Mouse (Mus musculus): ENCODE data around the gene Tnr.
A peak's percentile ranks its signal among the peaks of the same experiment; 100 is the strongest.

The Tnr gene

DNA sequence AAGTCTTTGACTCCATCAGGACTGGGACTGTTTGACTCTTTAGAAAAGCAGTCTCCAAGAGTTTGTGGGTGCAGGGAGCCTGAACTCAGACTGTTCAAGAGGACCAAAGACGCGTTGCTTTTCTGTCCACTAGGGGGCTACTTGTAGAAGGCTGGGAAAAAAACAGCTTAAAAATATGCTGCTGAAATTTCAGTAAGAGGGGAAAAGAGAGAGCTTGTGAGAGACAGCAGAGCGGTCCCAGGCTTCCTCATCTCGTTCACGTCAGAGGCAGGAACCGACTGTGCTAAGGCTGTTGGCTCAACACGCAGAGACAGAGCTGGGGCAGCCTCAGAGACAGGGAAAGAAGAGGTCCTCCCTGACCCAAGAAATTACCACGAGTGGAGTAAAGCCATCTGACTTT lies at the start of gene Tnr:
Gene Tnr, plus strand, starts transcription at position 192 of the 400 bp plus-strand sequence.
- DNase-seq (ENCODE audit: low spot score in 2 of 2): no peak

DNA sequence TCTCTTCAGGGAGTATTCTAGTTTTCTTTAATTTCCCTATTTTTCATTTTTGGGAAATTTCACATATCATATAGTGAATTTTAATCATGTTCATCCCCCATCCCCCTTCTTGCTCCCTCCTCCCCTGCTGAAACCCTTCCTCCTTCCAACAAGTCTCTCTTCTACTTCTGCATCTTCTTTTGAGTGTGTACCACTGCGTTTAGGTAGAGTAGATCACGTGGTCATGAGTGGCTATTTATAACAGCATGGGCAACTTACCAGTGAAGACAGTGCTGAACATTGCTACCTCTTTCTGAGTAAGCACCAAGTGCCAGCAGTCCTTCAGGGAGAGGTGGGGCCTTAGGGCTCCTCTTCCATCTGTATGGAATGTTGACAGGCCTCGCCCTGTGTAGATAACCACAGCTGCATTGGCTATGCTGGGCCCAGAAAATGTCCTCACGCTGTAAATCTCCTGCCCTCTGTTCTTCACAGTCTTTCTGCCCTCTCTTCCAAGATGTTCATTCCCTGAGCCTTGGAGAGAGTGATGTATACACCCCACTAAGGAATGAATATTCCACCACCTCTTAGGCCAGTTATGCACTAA lies 33.6 kb upstream of the Tnr start:
- DNase-seq (ENCODE audit: low spot score in 2 of 2): peak in 1 of 2 experiments; percentile 7

DNA sequence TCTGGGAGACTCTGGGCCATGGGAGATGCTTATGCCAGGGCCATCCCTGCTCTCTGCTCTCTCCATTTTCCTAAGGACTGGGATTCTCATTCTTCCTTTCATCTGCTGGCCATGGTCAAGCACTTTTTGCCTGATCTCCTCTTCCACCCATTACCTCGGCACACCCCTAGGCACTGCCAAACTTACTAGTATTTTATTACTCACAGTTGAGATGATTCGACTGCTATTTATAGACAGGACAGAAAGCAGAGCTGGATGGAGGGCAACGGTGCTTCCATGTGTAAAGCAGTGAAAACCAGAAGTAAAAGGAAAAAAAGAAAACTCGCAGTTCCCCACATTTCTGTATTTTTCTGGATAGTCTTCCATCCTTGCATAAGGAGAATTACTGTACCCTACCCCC lies 31.0 kb upstream of the Tnr start:
- no peak for DNase-seq (ENCODE audit: low spot score in 2 of 2)

DNA sequence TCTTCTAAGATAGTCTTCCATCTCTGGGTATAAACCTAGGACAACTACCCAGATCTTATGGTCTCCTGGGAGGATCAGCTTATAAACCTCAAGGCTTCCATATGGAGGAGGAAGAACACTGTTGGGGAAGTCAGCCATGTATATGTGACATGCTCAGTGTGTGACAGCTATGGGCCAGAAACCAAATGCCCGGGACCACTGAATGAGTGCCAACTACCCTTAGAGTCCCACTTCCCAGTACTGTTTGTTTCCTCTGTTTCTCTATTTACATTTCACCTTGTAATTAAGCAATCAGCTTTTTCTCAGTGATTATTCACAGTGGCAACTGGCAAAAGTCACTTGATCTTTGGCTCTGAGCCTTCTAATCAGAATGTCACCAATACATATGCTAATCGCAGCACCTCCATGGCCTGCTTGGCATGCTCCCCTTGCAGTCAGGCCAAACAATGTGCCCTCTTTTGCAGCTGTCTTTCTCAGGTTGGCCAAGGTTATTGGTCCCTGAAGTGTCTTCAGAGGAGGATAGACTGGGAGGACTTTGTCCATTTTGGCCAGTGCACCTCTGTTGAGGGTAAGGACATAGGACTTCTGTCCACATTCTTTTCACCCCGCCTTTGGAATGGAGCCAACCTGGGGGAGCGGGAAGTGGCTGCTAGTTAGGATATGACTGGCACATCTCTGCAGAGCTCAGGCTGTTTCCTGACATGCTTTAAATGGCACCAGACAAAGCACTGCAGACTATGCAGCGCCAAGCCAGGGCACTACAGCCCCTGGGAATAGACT lies 29.7 kb upstream of the Tnr start:
- DNase-seq (ENCODE audit: low spot score in 2 of 2): no peak

DNA sequence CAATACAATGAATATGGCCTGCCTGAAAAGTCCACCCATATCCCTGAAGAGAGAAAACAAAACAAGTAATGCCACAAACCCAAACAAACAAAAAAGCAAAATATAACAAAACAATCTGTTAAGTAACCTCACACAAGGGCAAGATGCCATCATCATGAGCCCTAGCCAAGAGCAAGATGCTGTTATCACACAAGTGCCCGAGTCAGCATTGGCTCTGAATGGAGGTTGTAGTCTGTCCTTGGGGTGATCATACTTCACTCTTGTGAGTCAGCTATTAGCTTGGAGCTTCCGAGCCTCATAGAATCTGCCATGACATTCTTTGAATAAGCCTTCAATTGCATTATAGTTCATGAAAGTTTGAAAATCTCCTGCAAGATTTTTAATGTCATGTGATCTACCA lies 25.3 kb upstream of the Tnr start:
- no peak for DNase-seq (ENCODE audit: low spot score in 2 of 2)

DNA sequence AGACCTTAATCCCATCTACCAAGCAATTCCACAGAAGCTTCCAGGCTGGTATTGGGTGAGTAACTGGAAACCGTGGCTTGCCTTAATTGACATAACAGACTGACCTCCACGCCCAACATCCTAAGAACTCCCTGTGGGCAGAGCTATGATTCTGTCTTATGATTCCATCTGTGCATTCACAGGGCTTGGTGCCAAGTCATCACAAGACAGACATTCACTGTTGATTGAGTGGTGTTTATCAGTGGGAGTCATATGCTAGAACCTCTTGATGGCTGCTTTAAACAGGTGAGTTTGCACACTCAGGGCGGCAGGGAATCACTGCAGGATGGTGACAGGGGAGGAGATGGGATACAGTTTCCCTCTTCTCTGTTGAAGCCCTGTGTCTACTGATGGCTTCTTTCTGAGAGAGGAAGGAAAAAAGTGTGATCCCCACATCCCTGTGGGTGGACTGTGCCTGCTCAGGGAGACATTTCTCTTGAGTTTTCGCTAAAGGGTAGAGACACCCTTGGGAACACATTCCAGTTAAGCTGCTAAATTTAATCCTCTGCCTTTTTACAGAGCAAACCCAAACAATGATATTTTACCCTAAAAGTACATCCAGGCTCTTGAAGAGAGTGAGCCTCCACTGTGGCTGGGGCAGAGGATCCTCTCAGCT lies 23.6 kb upstream of the Tnr start:
- DNase-seq (ENCODE audit: low spot score in 2 of 2): no peak

DNA sequence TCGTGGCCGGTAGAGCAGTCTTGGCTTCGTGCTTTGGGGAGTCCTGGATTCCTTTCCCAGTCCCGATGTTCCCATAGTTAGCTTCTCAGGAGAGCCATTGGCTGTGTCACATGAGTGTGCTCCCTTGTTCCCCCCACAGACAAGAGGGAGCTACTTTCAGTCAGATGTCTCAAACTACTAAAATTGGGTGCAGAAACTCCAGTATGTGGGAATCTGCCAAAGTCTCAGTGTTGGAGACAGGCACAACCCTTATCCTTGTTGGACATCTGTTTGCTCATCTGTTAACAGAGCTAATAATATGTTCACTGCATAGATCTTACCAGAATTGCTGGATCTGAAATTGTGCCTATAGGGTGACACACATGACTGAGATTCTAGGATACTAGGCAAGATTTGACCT lies 21.7 kb upstream of the Tnr start:
- DNase-seq (ENCODE audit: low spot score in 2 of 2): no peak

DNA sequence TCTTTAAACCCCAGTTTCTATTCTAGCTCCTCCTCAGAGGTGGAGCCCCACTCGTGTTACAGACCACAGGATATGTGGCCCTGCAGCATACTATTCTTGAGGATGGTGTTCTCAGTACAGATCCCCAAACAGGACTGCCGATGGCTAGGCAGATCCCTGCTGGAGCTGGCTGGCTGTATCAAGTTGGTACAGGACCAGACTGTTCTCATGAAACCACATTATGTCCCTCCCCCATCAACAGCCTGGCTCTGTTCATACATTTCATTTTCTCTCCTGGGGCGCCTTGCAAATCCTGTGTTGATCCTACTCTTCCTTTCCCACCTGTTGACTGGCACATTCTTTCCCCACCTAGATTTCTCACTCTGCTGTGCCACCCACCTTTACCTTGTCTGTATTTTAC lies 12.9 kb upstream of the Tnr start:
- DNase-seq (ENCODE audit: low spot score in 2 of 2): no peak

DNA sequence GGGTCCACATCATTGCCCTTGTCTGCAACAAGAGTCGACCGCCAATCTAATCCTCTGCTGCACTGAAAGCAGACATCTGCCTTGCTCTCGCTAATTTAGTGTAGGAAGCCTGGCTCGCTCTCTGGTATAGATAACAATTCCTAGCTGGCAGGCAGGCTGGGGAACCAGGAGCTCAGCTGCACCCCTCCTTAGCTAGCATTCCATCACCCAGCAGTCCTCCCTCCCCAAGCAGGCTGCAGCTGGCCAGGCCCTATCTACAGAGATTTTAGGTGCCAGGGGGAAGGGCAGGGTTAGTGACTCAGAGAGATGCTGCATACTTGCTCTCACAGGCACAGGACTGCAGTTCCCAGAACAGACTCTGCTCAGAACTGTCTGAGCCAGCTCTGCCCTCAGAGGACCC lies 5.9 kb upstream of the Tnr start:
- DNase-seq (ENCODE audit: low spot score in 2 of 2): peak; percentile 15 to 46

DNA sequence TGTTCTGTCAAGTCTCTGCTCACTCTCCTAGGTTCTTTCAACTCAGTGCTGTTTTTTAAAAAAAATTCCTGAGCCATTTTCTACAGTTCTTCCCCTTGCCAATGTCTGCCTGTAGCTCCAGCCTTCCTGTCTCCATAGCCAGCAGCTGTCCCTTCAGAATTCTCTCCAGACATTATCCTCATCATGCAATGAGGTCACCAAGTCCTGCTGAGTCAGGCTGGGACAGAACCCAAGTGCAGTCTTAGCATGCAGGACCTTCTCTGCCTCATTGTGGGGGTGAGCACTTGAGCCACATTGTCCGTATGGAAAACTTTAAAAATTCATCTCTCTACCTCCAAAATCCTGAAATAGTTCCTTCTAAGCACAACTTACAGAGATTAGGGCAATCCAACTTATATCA lies 4.4 kb upstream of the Tnr start:
- DNase-seq (ENCODE audit: low spot score in 2 of 2): no peak

DNA sequence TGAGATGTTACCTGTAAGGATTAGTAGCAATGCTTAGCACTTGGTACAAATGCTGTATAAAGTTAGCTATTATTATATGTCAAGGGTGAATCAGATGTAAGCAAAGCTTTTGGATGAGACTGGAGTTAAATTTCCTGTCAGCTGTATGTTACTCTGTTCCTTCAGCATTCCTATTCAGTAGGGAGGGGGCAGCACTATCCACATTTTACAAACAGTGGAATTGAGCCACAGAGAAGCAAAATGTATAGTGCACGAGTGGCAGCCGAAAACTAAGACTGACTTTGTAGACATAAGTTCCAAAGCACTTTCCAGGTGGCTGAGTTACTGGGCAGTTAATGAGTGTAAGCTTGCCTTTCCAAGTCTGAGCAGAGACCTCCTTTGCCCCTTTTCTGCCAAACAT lies 500 bp upstream of the Tnr start:
- no peak for DNase-seq (ENCODE audit: low spot score in 2 of 2)

DNA sequence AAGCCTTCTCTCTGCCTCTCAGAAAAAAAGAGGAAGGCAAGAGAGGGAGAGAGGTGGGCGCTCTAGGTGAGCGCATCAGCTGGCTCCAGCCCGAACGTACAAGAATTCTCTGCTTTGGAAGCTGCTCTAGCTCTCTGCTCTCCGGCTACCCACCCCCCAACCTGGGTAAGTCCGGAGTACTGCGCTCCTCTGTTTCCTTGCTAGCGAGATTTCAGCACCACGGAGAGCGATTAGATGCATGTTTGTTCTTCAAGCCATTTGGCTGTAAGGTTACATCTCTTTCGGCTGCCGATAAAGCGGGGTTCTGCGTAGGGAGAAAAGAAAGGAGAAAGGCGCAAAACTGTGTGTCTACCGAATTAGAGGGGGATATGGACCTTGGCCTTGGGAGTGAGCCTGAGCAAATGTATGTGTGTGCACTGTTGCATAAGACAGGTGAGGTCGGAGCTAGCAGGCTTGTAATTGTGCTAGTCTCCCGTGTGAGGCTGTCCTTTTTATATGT lies 531 bp downstream of the Tnr start:
- peak in 1 of 2 experiments; percentile 20 for DNase-seq (ENCODE audit: low spot score in 2 of 2)

DNA sequence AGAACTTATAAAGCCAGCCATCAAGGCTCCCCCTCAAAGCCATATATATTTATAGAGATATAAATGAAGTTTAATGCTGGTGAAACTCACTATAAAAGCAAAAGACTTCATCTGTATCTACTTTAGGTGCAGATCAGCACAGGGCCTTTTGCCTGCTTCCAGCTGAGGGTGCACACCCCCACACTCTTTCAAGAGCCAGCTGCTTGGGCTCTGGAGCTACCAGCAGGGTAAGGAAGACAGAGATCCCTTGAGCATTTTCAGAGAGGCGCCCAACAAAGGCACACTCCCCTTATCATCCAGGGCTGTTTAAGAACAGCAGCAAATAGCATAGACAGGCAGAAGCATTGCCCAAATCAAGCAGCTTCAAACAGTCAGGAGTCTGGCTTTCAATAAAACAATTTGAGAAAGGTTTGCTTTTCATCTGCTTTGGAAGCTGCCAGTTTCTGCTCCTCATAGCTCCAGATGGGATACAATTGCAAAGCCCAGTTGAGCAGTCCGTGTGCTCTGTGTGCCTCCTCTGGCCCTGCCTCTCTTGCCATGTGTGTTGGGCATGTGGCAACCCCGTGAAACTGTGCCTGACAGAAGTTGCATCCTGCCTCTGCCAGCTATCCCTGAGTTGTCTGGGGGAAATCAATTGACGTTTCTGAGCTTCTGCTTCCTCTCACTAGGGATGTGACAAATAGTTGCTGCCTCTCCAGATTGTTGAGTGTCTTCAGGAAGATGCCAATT lies 9.4 kb downstream of the Tnr start:
- no peak for DNase-seq (ENCODE audit: low spot score in 2 of 2)

DNA sequence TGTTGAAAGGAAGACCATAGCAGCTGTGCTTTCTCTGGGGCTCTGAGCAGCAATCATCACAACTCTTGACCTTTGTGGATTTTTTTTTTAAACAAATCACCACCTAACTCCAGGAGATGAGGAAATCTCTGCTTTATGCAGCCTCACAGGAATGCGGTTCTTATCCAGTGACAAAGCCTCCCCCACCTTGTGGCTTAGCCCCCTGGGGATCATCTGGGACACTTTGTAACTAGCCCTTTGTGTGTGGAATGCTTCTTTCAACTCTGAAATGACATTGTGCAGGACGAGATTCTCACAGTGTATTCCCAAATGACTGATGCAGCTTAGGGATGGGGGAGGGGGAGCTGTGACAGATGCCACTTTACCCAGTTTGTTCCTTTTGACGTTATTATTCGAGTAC lies 12.0 kb downstream of the Tnr start:
- DNase-seq (ENCODE audit: low spot score in 2 of 2): peak in 1 of 2 experiments; percentile 10

DNA sequence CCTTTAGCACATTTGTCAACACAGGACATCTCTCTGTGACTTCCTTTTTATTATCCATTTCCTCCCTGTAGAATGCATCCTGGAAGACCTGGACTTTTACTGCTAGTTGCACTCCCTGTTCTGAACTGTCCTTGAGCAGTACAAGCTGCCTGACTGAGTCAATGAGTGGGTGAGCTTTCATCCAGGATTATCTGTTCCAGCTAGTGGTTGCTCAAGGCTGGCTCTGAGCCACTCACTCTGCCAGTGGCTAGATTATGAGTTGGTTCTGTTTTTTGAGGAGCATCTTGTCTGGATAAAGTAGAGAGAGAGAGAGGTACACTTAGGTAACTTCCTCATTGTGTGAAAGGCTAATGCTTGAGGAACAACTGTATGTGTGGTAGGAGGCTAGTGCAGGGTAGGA lies 14.0 kb downstream of the Tnr start:
- DNase-seq (ENCODE audit: low spot score in 2 of 2): no peak

DNA sequence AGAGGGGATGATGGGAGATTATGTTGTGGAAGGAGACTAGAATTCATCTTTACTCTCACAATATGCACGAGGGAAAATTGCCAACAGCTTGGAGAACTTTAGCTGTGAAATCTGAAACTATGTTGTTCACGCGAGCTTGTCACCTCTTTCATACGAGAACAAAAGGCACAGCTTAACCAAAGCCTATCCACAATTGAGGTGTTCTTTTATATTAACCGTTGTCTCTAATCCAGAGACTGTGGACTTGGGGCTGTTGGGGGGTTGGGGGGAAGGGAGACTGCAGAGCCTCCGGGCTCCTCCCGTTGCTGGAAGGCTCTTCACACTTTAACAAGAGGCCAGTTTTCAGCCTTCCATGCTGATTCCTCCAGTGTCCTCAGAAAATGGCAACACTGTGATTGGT lies 14.5 kb downstream of the Tnr start:
- no peak for DNase-seq (ENCODE audit: low spot score in 2 of 2)

DNA sequence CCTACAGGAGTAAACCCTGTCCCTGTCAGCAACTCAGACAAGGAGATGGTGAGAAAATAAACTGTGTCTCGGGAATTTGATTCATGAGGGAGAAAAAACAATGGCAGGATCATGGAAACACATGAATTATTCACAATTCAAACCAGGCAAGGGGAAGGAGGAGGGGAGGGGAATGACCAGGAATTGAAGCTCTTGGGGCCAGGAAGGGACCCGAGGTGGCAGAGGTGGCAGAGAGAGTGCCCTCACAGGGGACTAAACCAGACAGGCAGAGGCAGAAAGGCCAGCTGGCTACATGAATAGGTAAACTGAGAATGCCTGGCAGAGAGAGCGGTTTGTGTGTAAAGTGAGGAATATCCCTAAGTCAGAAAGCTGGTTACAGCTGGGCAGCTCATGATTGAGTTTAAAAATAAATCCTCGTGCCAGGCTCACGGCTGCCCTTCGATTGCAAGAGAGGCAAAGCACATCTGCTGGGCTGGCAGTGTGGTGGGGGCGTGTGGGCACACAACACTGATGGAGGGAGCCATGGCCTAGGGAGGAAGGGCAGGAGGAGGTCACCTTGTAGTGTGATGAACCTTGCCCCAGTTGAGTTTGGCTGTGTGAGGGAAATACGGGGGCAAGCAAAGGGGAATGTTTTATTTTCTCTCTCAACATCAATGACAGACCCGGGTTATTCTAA lies 22.0 kb downstream of the Tnr start:
- no peak for DNase-seq (ENCODE audit: low spot score in 2 of 2)

DNA sequence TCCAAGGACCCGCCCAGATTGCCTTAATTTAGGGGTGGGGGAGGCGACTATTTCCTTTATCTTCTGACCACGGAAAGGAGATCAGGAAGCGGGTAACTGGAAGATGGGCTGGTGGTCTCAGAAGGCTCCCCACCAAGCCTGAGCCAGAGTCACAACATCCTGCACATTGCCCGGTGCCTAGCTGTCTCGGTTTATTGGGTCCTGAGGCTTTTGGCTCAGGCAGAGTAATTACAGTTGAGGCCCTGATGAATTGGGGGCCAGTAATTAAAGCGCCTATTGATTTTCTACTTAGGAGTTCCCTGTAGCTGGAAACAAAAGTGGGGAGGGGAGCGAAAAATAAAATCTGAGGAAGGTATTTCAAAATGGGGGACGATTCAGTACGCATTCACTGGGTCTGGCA lies 27.5 kb downstream of the Tnr start:
- DNase-seq (ENCODE audit: low spot score in 2 of 2): no peak

DNA sequence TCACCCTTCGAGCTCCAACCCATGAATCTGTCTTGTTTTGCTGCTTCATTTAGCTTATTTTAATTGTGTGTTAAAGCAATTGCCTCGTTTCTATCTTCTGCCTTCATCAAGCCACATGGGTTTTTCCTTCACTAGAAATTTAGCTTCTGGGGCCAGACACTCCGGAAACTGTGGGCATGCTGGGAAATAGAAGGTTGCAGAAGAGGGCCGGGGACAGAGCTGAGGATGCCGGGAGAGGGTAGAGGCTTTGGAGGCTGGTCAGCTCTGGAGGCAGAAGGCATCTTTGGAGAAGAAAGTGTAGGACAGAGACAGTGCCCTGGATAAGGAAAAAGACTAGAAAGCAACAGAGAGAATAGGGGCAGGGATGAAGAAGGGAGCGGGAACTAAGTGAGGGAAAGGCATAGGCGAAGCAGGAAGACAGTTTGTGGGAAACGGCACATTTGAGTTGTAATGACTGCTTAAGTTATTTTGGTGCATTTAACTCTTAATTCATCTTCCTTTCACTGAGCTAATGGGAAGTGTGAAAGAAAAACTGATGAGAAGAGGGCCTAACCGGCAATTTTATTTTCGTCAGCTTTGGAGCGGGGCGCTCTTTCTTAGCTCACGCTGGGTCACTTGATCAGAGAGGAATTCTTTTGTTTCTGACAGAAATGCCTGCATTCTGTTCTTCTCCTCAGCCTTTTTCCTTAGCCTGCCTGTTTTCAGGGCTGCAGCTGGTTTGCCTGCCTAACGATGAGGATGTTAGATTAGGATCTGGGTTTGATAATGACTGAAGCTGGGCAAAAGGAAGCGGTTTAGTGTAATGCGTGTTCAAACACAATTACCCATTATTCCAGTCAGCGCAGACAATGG lies 28.2 kb downstream of the Tnr start:
- DNase-seq (ENCODE audit: low spot score in 2 of 2): no peak

DNA sequence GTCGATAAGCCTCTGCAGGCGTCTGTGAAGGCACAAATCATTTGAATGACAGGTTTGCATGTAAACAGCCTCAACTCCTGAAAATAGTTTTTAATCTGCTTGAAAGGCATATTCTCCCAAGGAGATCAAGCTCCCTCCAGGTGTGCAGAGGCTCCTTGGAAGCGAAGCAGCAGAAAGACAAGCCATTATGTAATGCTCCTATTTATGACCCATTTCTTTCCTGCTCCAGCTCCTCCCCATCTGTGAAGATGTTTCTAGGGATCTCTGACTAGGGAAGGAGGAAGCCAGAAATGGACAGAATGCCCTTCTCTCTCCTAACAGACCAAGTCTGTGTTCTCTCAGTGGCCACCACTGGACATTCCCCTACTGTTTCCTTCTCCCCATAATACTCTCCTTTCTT lies 38.0 kb downstream of the Tnr start:
- DNase-seq (ENCODE audit: low spot score in 2 of 2): no peak

DNA sequence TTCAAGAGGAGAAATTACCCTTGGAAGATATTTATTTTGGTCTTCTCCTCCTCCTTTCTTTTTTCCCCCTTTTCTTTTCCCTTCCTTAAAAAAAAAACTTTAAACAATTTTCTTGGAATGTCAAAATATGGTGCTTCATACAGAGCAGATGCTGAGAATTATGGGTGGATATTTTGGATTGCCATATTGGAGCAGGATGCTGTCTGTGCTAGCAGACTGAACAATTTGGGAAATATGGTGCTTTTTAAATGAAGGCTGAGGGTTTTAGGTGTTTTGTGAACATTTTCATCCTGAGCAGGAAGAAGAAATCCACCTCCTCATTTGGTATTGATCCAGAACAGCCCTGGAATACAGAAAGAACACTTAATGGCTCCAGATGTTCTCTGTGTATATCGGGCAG lies 41.6 kb downstream of the Tnr start:
- DNase-seq (ENCODE audit: low spot score in 2 of 2): no peak

Data from heart, adult 9 months (tissue).